Mouse (Mus musculus) MEL (cell line): ENCODE data around the gene Arl15. TPM values are rescaled to one million over a fixed set of nuclear protein-coding genes. Genes with fewer than 3 reads are reported as not detected.

Experiments
- DNase-seq: peaks from one replicate; pipeline ENCODE4 v3.0.0; 2011; ENCODE audit warnings: low read depth, low spot score
- H3K27ac ChIP-seq: 2 replicates; pipeline ENCODE4 v1.5.1; 2012; ENCODE audit warnings: low read depth, mild to moderate bottlenecking, control low read depth, low read length, moderate library complexity; ENCODE audit not compliant: control insufficient read depth
- H3K27me3 ChIP-seq, 2 experiments: fragments of 150-350 bp in 1 of 2; sonication (generic) in 1 of 2; 2 replicates each; pipeline ENCODE4 v1.6.1; 2012; ENCODE audit warnings: low read length in 2 of 2, mild to moderate bottlenecking in 2 of 2, improper control_type of control experiment in 1 of 2, moderate library complexity in 1 of 2; ENCODE audit not compliant: insufficient read depth in 2 of 2, control insufficient read depth in 1 of 2
- H3K36me3 ChIP-seq, 2 experiments: 2 replicates each; pipeline ENCODE4 v1.6.1; 2012 to 2014; ENCODE audit warnings: low read length in 2 of 2, improper control_type of control experiment in 1 of 2, inconsistent platforms in 1 of 2, mild to moderate bottlenecking in 1 of 2; ENCODE audit not compliant: insufficient read depth in 2 of 2, control insufficient read depth in 1 of 2
- H3K4me1 ChIP-seq, 2 experiments: fragments of 150-350 bp in 1 of 2; sonication (generic) in 1 of 2; 2 replicates each; pipeline ENCODE4 v1.6.1; 2012; ENCODE audit warnings: low read length in 2 of 2, improper control_type of control experiment in 1 of 2, mild to moderate bottlenecking in 1 of 2; ENCODE audit not compliant: insufficient read depth in 2 of 2, control insufficient read depth in 1 of 2
- H3K4me3 ChIP-seq, 2 experiments: fragments of 150-350 bp in 1 of 2; sonication (generic) in 1 of 2; 2 replicates each; pipeline ENCODE4 v1.5.1; 2012; ENCODE audit warnings: low read depth in 2 of 2, low read length in 2 of 2, mild to moderate bottlenecking in 2 of 2, moderate library complexity in 2 of 2, control low read depth in 1 of 2, improper control_type of control experiment in 1 of 2; ENCODE audit not compliant: control insufficient read depth in 1 of 2, insufficient read depth in 1 of 2
- H3K79me2 ChIP-seq: 2 replicates; pipeline ENCODE4 v1.6.1; 2012; ENCODE audit warnings: mild to moderate bottlenecking, low read length, moderate library complexity; ENCODE audit not compliant: control insufficient read depth, poor library complexity, insufficient read depth
- H3K9ac ChIP-seq: 2 replicates; pipeline ENCODE4 v1.6.1; 2012; ENCODE audit warnings: low read depth, mild to moderate bottlenecking, control low read depth, low read length, moderate library complexity; ENCODE audit not compliant: control insufficient read depth, poor library complexity, severe bottlenecking
- H3K9me3 ChIP-seq: fragments of 150-350 bp; sonication (generic); replicated peaks from 2 replicates; pipeline ENCODE4 v1.6.1; 2012; ENCODE audit warnings: mild to moderate bottlenecking, low read length, improper control_type of control experiment, moderate library complexity; ENCODE audit not compliant: insufficient read depth
- BHLHE40 ChIP-seq: IDR thresholded peaks from 2 replicates; pipeline ENCODE4 v1.6.1; 2012; ENCODE audit warnings: low read depth, mild to moderate bottlenecking, inconsistent platforms, low read length, improper control_type of control experiment, borderline replicate concordance
- CHD1 ChIP-seq: IDR thresholded peaks from 2 replicates; pipeline ENCODE4 v1.6.1; 2012; ENCODE audit warnings: low read depth, mild to moderate bottlenecking, inconsistent platforms, low read length, improper control_type of control experiment
- E2F4 ChIP-seq: IDR thresholded peaks from 2 replicates; pipeline ENCODE4 v1.6.1; 2011; ENCODE audit warnings: low read depth, low read length, improper control_type of control experiment, borderline replicate concordance
- ELF1 ChIP-seq: IDR thresholded peaks from 2 replicates; pipeline ENCODE4 v1.6.1; 2014; ENCODE audit warnings: low read depth, mild to moderate bottlenecking, inconsistent platforms, low read length, improper control_type of control experiment, moderate library complexity
- ETS1 ChIP-seq: IDR thresholded peaks from 2 replicates; pipeline ENCODE4 v1.6.1; 2012; ENCODE audit warnings: low read depth, mild to moderate bottlenecking, inconsistent platforms, low read length, improper control_type of control experiment, moderate library complexity
- GABPA ChIP-seq: IDR thresholded peaks from 2 replicates; pipeline ENCODE4 v1.6.1; 2012; ENCODE audit warnings: low read depth, mild to moderate bottlenecking, inconsistent platforms, low read length, improper control_type of control experiment, moderate library complexity
- GATA1 ChIP-seq: IDR thresholded peaks from 2 replicates; pipeline ENCODE4 v1.6.1; 2011; ENCODE audit warnings: low read depth, low read length, improper control_type of control experiment
- MAFK ChIP-seq: IDR thresholded peaks from 2 replicates; pipeline ENCODE4 v1.6.1; 2011; ENCODE audit warnings: low read depth, mild to moderate bottlenecking, low read length, improper control_type of control experiment, borderline replicate concordance
- MAX ChIP-seq: IDR thresholded peaks from 2 replicates; pipeline ENCODE4 v1.6.1; 2011; ENCODE audit warnings: low read length, improper control_type of control experiment
- MEF2A ChIP-seq: IDR thresholded peaks from 2 replicates; pipeline ENCODE4 v1.6.1; 2014; ENCODE audit warnings: low read depth, mild to moderate bottlenecking, inconsistent platforms, low read length, improper control_type of control experiment; ENCODE audit not compliant: poor library complexity, insufficient replicate concordance, severe bottlenecking; ENCODE audit errors: extremely low read depth
- MXI1 ChIP-seq: IDR thresholded peaks from 2 replicates; pipeline ENCODE4 v1.6.1; 2011; ENCODE audit warnings: mild to moderate bottlenecking, low read depth, low read length, improper control_type of control experiment
- POLR2AphosphoS2 ChIP-seq: IDR thresholded peaks from 2 replicates; pipeline ENCODE4 v1.6.1; 2011; ENCODE audit warnings: low read length, improper control_type of control experiment
- SIN3A ChIP-seq: IDR thresholded peaks from 2 replicates; pipeline ENCODE4 v1.6.1; 2012; ENCODE audit warnings: low read length, improper control_type of control experiment, inconsistent platforms
- SMC3 ChIP-seq: IDR thresholded peaks from 2 replicates; pipeline ENCODE4 v1.6.1; 2011; ENCODE audit warnings: low read depth, low read length, improper control_type of control experiment
- TCF12 ChIP-seq: IDR thresholded peaks from 2 replicates; pipeline ENCODE4 v1.6.1; 2014; ENCODE audit warnings: low read depth, mild to moderate bottlenecking, inconsistent platforms, low read length, improper control_type of control experiment, moderate library complexity
- ZC3H11A ChIP-seq: IDR thresholded peaks from 2 replicates; pipeline ENCODE4 v1.6.1; 2012; ENCODE audit warnings: low read depth, mild to moderate bottlenecking, inconsistent platforms, low read length, improper control_type of control experiment
- ZKSCAN1 ChIP-seq: IDR thresholded peaks from 2 replicates; pipeline ENCODE4 v1.6.1; 2012; ENCODE audit warnings: low read depth, mild to moderate bottlenecking, inconsistent platforms, low read length, improper control_type of control experiment, moderate library complexity
- ZMIZ1 ChIP-seq: IDR thresholded peaks from 2 replicates; pipeline ENCODE4 v1.6.1; 2012; ENCODE audit warnings: low read depth, mild to moderate bottlenecking, inconsistent platforms, low read length, improper control_type of control experiment, moderate library complexity
- polyA plus RNA-seq, 2 experiments: library from polyadenylated mRNA; stranded (reverse) in 1 of 2; unstranded in 1 of 2; fragments of >175 nt in 1 of 2; fragments of >200 nt in 1 of 2; gene quantifications; 2 replicates each; pipeline versions ENCODE4 v1.2.1 to v1.2.4; 2012; ENCODE audit warnings: low replicate concordance in 2 of 2, low read depth in 1 of 2; ENCODE audit not compliant: insufficient read length in 2 of 2, insufficient read depth in 1 of 2, missing spikeins in 1 of 2
- total RNA-seq: library from RNA; depleted of rRNA; stranded (reverse); fragments of 300-350 nt; gene quantifications from 2 replicates; pipeline ENCODE4 v1.2.3, GENCODE M21; 2012

Gene Arl15
- total and polyA plus RNA-seq, 3 experiments, result 3.6 to 5.8 TPM; not detected in 1

- DNase-seq, result no peak
- peaks cover 0 to 5% of the 10 kb centered on the region in 2 experiments; a peak in 3 of 4 replicates for H3K4me1 ChIP-seq
- H3K9me3 ChIP-seq, result no peaks in the 10 kb centered on the region
- H3K36me3 ChIP-seq, result peaks cover 0 to 5% of the 10 kb centered on the region in 2 experiments; a peak in 1 of 4 replicates
- no peaks in the 10 kb centered on the region for H3K79me2 ChIP-seq
- H3K27ac ChIP-seq, result no peak overlapping the region
- H3K4me3 ChIP-seq, result no peak overlapping the region
- H3K9ac ChIP-seq, result no peak overlapping the region
- TF ChIP-seq ZKSCAN1, result no peak
- TF ChIP-seq MEF2A, result no peak
- no peak for TF ChIP-seq MAX
- no peak for TF ChIP-seq ZMIZ1
- no peak for TF ChIP-seq SMC3
- no peak for TF ChIP-seq POLR2AphosphoS2
- no peak for TF ChIP-seq CHD1
- no peak for TF ChIP-seq ELF1
- TF ChIP-seq MXI1, result no peak
- no peak for TF ChIP-seq BHLHE40
- TF ChIP-seq ZC3H11A, result no peak
- TF ChIP-seq ETS1, result no peak
- no peak for TF ChIP-seq GATA1
- TF ChIP-seq E2F4, result no peak
- no peak for TF ChIP-seq TCF12
- no peaks in the 10 kb centered on the region for H3K27me3 ChIP-seq
Measured at GRCm38 (mm10) chr13:114091231-114091630, 296.9 kb downstream of the Arl15 start.

GRCm38 (mm10) chr13:114094151-114094875, 300.0 kb downstream of the Arl15 start:
- H3K4me1 ChIP-seq, result peaks cover 0 to 5% of the 10 kb centered on the region in 2 experiments; a peak in 3 of 4 replicates
- H3K9ac ChIP-seq, result no peak overlapping the region
- H3K36me3 ChIP-seq, result peaks cover 0 to 5% of the 10 kb centered on the region in 2 experiments; a peak in 1 of 4 replicates
- no peak overlapping the region for H3K27ac ChIP-seq
- no peak for TF ChIP-seq SIN3A
- TF ChIP-seq ETS1, result no peak
- no peak for TF ChIP-seq GABPA
- no peak for TF ChIP-seq TCF12
- no peak for TF ChIP-seq MAFK
- TF ChIP-seq, all 39 proteins: peak for 0
- no peaks in the 10 kb centered on the region for H3K27me3 ChIP-seq
- no peak overlapping the region for H3K4me3 ChIP-seq
- no peak for DNase-seq
- H3K9me3 ChIP-seq, result no peaks in the 10 kb centered on the region
- no peaks in the 10 kb centered on the region for H3K79me2 ChIP-seq
